Mouse (Mus musculus): ENCODE data around the gene Mctp1. TPM values are rescaled to one million over a fixed set of nuclear protein-coding genes. Genes with fewer than 3 reads are reported as not detected.

Mctp1 gene
- total and polyA plus RNA-seq, 2 experiments from 2014 or later = 7.2 to 13.5 TPM

- no peak overlapping the region for H3K4me3 ChIP-seq (ENCODE audit: low read depth, low read length)
- TF ChIP-seq CTCF (IDR thresholded peaks at IDR 0.05; ENCODE audit: low read depth) = no peak
- peaks cover 4% of the 10 kb centered on the region for H3K4me1 ChIP-seq (ENCODE audit: insufficient read depth)
- WGBS = 5% methylated on average over 2 of the region's 2 CpGs
- H3K27me3 ChIP-seq (ENCODE audit: insufficient read depth, low read length) = no peaks in the 10 kb centered on the region; the same call in 1 of the 2 replicates
- no peaks in the 10 kb centered on the region for H3K9me3 ChIP-seq (ENCODE audit: low read length)
- no peak overlapping the region for H3K4me2 ChIP-seq (ENCODE audit: low read depth)
- no peak for DNase-seq
- ATAC-seq = no peak
- no peaks in the 10 kb centered on the region for H3K36me3 ChIP-seq (ENCODE audit: insufficient read depth)
- H3K9ac ChIP-seq = no peak overlapping the region
- H3K27ac ChIP-seq (ENCODE audit: low read depth, low read length) = no peak overlapping the region
Measured at GRCm38 (mm10) chr13:76809802-76810201, 425.5 kb downstream of the Mctp1 start.

- Histone ChIP-seq H3K36me3 (ENCODE audit: insufficient read depth) (no peaks in the 10 kb centered on the region), H3K4me3 (ENCODE audit: low read depth, low read length) (no peak overlapping the region), H3K4me2 (ENCODE audit: low read depth) (no peak overlapping the region), H3K27me3 (ENCODE audit: insufficient read depth, low read length) (no peaks in the 10 kb centered on the region; the same call in 1 of the 2 replicates), H3K27ac (ENCODE audit: low read depth, low read length) (peak overlapping the region; percentile 29; the same call in 1 of the 2 replicates), H3K9me3 (ENCODE audit: low read length) (no peaks in the 10 kb centered on the region), H3K9ac (no peak overlapping the region), H3K4me1 (ENCODE audit: insufficient read depth) (peaks cover 4% of the 10 kb centered on the region)
- DNase-seq = peak; percentile 42
- WGBS = 5% methylated on average over 7 of the region's 7 CpGs
- TF ChIP-seq CTCF (IDR thresholded peaks at IDR 0.05; ENCODE audit: low read depth) = no peak
- peak; percentile 62 for ATAC-seq
Measured at GRCm38 (mm10) chr13:76810496-76810939, 426.2 kb downstream of the Mctp1 start.

GRCm38 (mm10) chr13:76823083-76823482 lies 438.7 kb downstream of the Mctp1 start:
- DNase-seq = no peak
- no peak overlapping the region for H3K4me2 ChIP-seq (ENCODE audit: low read depth)
- no peaks in the 10 kb centered on the region for H3K36me3 ChIP-seq (ENCODE audit: insufficient read depth)
- H3K27me3 ChIP-seq (ENCODE audit: insufficient read depth, low read length) = no peaks in the 10 kb centered on the region
- no peak overlapping the region for H3K4me3 ChIP-seq (ENCODE audit: low read depth, low read length)
- 35% methylated on average over 3 of the region's 3 CpGs for WGBS
- H3K9ac ChIP-seq = no peak overlapping the region
- H3K4me1 ChIP-seq (ENCODE audit: insufficient read depth) = no peaks in the 10 kb centered on the region
- no peak for ATAC-seq
- H3K9me3 ChIP-seq (ENCODE audit: low read length) = no peaks in the 10 kb centered on the region
- no peak for TF ChIP-seq CTCF (IDR thresholded peaks at IDR 0.05; ENCODE audit: low read depth)
- no peak overlapping the region for H3K27ac ChIP-seq (ENCODE audit: low read depth, low read length)

GRCm38 (mm10) chr13:76824932-76825694 lies 440.8 kb downstream of the Mctp1 start:
- Histone ChIP-seq H3K9ac (no peak overlapping the region), H3K4me2 (ENCODE audit: low read depth) (no peak overlapping the region), H3K27me3 (ENCODE audit: insufficient read depth, low read length) (no peaks in the 10 kb centered on the region), H3K4me3 (ENCODE audit: low read depth, low read length) (no peak overlapping the region), H3K27ac (ENCODE audit: low read depth, low read length) (no peak overlapping the region), H3K9me3 (ENCODE audit: low read length) (no peaks in the 10 kb centered on the region), H3K4me1 (ENCODE audit: insufficient read depth) (no peaks in the 10 kb centered on the region), H3K36me3 (ENCODE audit: insufficient read depth) (no peaks in the 10 kb centered on the region)
- no peak for TF ChIP-seq CTCF (IDR thresholded peaks at IDR 0.05; ENCODE audit: low read depth)
- DNase-seq (no peak), ATAC-seq (no peak)
- 43% methylated on average over 10 of the region's 10 CpGs for WGBS

GRCm38 (mm10) chr13:76827738-76828137 lies 443.4 kb downstream of the Mctp1 start:
- H3K4me1 ChIP-seq (ENCODE audit: insufficient read depth) = no peaks in the 10 kb centered on the region
- no peaks in the 10 kb centered on the region for H3K36me3 ChIP-seq (ENCODE audit: insufficient read depth)
- H3K27me3 ChIP-seq (ENCODE audit: insufficient read depth, low read length) = no peaks in the 10 kb centered on the region
- no peak overlapping the region for H3K4me2 ChIP-seq (ENCODE audit: low read depth)
- H3K27ac ChIP-seq (ENCODE audit: low read depth, low read length) = no peak overlapping the region
- no peak overlapping the region for H3K4me3 ChIP-seq (ENCODE audit: low read depth, low read length)
- no peaks in the 10 kb centered on the region for H3K9me3 ChIP-seq (ENCODE audit: low read length)
- H3K9ac ChIP-seq = no peak overlapping the region
- WGBS = 68% methylated on average over 3 of the region's 3 CpGs
- ATAC-seq (no peak), DNase-seq (no peak)
- TF ChIP-seq CTCF (IDR thresholded peaks at IDR 0.05; ENCODE audit: low read depth) = no peak

DNA sequence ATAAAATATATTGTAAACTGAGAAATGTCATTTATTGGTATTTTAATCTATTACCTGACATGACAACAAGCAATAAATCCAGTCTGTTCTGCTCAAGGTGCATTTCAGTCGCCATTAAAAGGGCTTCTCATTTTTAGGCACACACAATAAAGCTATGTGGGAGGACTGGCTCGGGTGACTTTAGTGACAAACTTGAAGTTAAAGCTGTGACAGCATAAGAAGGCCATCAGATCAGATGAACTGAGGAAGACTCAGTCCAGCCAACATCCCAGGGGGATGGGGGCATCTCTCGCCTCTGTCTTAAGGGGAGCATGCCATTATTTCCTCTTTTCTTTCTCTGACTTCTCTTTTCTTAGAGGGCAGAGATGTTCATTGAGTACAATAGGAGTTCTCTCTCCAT lies 453.7 kb downstream of the Mctp1 start:
- no peak overlapping the region for H3K4me2 ChIP-seq (ENCODE audit: low read depth)
- no peaks in the 10 kb centered on the region for H3K36me3 ChIP-seq (ENCODE audit: insufficient read depth)
- DNase-seq (no peak), ATAC-seq (no peak)
- no peak for TF ChIP-seq CTCF (IDR thresholded peaks at IDR 0.05; ENCODE audit: low read depth)
- no peaks in the 10 kb centered on the region for H3K27me3 ChIP-seq (ENCODE audit: insufficient read depth, low read length)
- WGBS = 78% methylated on average over 3 of the region's 3 CpGs
- no peaks in the 10 kb centered on the region for H3K4me1 ChIP-seq (ENCODE audit: insufficient read depth)
- H3K27ac ChIP-seq (ENCODE audit: low read depth, low read length) = no peak overlapping the region
- no peak overlapping the region for H3K9ac ChIP-seq
- no peak overlapping the region for H3K4me3 ChIP-seq (ENCODE audit: low read depth, low read length)
- H3K9me3 ChIP-seq (ENCODE audit: low read length) = no peaks in the 10 kb centered on the region

GRCm38 (mm10) chr13:76840712-76841111 lies 456.4 kb downstream of the Mctp1 start:
- no peak for DNase-seq
- no peaks in the 10 kb centered on the region for H3K9me3 ChIP-seq (ENCODE audit: low read length)
- no peaks in the 10 kb centered on the region for H3K4me1 ChIP-seq (ENCODE audit: insufficient read depth)
- H3K9ac ChIP-seq = no peak overlapping the region
- ATAC-seq = no peak
- H3K4me2 ChIP-seq (ENCODE audit: low read depth) = no peak overlapping the region
- no peak for TF ChIP-seq CTCF (IDR thresholded peaks at IDR 0.05; ENCODE audit: low read depth)
- H3K27me3 ChIP-seq (ENCODE audit: insufficient read depth, low read length) = no peaks in the 10 kb centered on the region
- 75% methylated on average over 5 of the region's 5 CpGs for WGBS
- no peak overlapping the region for H3K4me3 ChIP-seq (ENCODE audit: low read depth, low read length)
- no peak overlapping the region for H3K27ac ChIP-seq (ENCODE audit: low read depth, low read length)
- H3K36me3 ChIP-seq (ENCODE audit: insufficient read depth) = no peaks in the 10 kb centered on the region

All from forebrain, postnatal 0 days (tissue).